Mouse (Mus musculus) spleen, adult 2 months (tissue): ENCODE results near the gene Gpr108.

Source experiments
- CTCF ChIP-seq: fragments of 200-500 bp; IDR thresholded peaks from 2 replicates; pipeline ENCODE4 v1.5.1; 2011; ENCODE audit warnings: mild to moderate bottlenecking, inconsistent platforms; ENCODE audit not compliant: insufficient read depth, insufficient read length, insufficient replicate concordance; ENCODE audit errors: extremely low read depth
- POLR2A ChIP-seq: fragments of 200-500 bp; IDR thresholded peaks from 2 replicates; pipeline ENCODE4 v1.6.1; 2011; ENCODE audit warnings: low read depth, low read length, inconsistent platforms

DNA sequence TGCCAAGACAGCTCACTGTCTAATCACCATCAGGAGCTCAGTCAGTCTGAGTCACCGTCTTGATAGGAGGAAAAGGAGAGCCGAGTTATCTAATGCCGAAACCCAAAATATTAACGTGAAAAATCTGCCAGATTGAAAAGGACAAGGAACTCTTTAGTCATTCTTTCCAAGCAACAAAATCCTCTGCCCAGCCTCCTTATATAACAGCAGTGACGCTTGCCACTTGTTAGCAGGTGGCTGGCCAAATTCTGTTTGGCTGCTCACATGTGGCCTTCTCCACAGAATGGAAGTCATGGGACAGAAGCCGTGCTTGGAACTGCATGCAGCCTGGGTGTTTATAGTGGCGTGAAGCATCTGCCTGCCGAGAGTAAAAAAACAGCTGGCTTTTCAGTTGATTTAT, 11.5 kb upstream of the Gpr108 start:
- TF ChIP-seq POLR2A: no peak
- TF ChIP-seq CTCF: no peak
